Mouse (Mus musculus) heart, adult 11 months (tissue): Measurements from ENCODE around the gene Gm17409.

Experiments
- DNase-seq: peaks from one replicate; pipeline ENCODE4 v3.0.0; 2022

Gene Gm17409

DNA sequence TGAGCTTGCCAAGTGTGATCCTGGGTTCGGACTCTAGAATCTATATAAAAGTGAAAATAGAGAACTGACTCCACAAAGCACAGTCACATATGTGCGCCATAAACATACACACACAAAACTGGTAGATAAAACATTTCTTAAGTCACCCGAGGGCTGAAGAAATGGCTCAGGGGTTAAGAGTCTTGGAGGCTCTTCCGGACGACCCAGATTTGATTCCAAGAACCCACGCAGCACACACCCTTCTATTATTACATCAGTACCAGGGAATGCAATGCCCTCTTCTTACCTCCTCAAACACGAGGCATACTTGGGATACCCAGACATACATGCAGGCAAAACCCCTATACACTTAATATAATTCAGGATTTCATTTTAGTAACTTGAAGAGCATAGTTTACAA is at the start of gene Gm17409:
Gene Gm17409 (plus strand): TSS at position 301 of the 400 bp plus-strand sequence.
- no peak for DNase-seq

DNA sequence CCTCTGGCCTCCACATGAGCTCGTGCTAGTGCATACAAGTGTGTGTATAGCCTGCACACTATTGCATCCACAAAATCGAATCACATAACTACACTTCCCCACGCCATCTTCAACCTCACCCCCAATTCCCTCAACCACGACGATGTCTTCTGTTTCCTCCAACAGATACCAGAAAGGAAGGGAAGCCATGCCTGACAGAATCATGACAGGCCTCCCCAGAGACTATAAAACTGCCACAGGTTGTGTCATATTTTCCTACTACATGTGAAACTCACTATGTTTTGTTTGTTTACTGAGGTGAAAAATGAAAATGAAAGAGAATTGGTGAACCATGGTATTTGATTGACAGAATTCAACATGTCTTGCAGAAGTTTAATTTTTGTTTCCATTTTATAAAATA is 46.6 kb upstream of the Gm17409 start:
- no peak for DNase-seq

DNA sequence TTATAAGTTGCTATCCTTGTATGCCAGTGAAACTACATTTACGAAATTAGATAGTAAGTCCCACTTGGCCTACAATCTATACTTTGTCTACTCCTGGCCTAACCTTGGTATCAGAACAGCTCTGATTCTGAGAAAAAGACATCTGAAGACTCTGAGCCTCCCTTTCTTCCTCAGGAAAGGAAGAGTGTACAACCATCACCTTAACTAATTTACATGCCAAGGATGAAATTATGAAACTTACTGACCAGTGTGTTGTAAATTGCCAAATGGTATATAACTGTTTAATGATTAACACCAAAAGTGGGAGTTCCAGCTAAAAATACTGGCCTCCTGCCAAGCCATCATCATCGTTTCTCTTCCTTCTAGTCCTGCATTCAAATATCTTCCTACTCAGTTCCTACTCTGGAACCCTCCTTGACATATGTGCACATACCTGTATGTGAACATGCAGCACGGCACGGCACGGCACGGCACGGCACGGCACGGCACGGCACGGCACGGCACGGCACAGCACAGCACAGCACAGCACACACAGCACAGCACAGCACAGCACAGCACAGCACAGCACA is 44.4 kb upstream of the Gm17409 start:
- no peak for DNase-seq

DNA sequence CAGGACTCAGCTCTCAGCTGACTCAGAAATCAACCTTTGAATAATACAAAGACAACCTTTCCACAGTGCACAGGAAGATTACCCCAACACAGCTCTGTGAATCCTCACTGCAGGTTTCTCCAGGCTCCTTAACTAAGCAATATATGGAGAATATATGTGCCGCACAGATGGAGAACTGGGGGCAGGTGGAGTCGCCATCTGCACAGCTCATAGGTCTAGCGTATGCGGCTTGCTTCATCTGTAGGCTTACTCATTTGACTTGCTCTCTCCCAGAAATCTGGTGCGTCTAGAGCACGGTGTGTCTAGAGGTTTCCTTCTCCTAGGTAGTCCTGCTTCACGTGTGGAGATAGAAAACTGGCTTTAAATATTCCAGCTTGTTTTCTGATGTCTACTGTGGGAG is 37.7 kb upstream of the Gm17409 start:
- no peak for DNase-seq

DNA sequence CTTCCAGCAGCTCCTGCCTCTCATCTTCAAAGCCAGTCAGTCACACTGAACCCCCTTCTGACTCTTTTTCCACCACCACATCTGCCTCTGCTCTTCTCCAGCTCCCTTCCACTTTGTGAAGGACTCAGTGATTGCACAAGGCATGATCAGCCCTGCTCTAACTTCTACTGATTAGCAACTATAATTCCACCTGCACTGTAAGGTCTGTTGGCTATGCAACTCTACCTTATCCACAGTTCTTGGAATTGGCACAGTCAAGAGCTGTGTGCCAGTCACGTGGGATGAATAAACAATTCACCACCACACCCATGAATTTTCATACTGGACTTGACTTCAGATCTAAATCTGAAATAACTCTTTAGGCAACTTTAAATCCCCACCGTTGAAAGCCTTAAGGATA is 36.6 kb upstream of the Gm17409 start:
- DNase-seq: no peak

DNA sequence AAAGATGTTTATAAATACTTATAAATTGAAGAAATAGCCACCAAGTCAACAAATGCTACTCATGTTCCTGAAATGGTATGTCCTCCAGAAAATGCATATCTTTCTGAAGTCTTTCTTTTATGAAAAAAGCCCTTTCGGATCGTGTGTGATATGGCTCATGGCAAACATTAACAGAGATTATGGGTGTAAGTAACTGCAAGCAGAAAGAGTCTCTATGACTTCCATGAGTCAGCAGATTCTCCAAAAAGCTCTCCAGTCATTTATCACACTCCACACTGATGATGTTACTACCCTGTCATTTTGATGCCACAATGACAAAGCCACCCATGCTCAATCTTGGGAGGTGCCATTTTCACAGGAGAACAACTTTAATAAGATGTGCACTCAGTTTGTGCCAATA is 35.5 kb upstream of the Gm17409 start:
- no peak for DNase-seq

DNA sequence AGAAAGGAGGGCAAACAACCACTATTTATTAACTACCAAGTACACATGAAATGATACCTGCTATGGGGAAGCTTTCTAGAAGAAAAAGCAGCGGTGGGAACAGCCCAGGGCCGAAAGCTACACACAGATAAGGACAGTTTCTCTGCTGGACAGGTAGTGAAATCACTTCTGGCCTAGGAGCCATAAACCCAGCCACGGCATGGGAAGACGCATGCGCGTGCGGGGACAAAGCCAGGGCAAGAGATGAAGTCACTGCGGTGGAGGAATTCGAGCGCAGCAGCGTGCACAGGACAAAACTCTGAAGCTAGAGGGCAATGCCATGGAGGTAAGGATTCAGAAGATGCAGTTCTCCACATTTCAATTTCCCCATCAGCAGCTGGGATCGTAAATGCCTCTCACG is 34.4 kb upstream of the Gm17409 start:
- DNase-seq: no peak

DNA sequence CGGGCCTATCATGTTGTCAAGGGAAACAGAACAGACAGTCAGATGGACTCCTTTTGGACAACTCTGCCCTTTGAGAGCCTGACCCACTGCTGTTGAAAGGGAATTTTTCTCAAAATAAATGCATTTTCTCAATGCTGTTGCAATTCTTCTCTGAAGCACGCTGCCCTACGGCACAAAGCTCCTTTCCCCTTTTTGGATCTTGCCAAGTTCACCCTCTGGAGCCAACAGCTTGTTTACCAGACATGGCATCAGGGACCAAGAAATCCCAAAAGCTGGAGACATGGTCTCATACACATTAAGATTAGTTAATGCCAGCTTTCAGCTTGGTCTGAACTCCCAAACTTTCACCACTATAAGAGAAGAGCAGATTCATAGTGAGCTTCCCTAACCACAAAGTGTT is 33.0 kb upstream of the Gm17409 start:
- no peak for DNase-seq

DNA sequence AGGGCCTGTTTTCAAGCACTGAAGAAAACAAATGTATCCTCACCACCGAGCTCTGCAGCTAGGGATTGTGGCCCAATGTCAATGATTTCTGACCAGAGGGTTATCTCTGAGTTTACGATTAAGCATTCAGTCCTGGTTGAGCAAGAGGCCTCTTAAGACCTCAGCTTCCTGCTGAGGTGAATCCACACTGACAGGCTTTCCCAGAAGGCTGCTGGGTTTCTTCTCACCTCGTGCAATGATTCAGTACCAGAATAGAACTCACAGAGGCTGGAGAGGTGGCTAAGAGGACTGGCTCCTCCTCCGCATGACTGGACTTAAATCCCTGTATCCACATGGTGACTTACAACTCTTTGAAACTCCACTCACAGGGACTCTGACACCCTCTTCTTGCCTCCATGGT is 26.8 kb upstream of the Gm17409 start:
- DNase-seq: peak; percentile 16

DNA sequence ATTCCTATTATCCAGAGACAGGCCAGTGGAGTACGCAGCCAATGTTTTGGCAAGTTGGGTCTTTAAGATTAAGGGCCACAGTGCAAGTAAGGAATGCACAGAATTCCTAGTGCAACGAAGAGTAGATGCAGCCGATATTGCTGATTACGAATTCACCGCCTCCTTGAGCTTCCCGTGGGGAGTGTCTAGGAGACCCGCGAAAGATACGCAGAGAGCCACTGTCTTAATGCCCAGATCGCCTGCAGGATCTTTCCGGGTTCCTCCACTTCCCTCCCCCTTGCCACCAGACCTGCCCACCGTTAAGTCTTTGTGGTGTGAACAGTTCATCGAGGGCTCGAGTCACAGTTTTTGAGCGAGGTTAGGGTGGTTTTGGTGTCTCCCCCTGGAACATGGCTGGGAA is 22.9 kb upstream of the Gm17409 start:
- peak; percentile 75 for DNase-seq

DNA sequence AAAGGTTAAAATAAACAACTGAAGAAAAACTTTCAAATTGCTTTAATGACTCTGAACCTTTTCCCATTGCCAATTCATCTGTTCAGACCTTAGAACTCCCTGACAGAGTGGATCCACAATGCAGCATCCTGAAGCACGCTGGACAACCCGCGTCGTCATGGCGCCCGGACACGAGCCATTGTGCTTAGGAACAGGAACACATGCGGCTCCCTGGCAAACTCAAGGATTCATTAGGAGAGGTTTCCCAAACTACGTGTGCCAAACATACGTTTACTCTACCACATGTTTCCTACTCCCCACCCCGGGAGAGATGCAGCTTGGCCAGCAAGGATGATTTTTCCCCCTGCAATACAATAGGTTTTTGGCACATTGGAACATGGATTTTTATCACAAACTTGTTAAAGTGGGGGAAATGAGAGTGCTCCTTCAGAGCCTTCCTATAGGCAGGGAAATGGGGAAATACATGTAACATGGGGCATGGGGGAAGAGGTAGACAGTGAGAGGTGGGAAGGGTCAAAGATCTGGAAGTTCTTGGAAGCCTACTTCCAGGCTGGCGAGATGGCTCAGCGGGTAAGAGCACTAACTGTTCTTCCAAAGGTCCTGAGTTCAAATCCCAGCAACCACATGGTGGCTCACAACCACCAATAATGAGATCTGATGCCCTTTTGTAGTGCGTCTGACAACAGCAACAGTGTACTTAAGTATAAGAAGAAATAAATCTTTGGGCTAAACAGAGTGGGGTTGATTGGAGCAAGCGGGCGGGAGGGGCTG is 15.6 kb upstream of the Gm17409 start:
- peak; percentile 52 for DNase-seq

DNA sequence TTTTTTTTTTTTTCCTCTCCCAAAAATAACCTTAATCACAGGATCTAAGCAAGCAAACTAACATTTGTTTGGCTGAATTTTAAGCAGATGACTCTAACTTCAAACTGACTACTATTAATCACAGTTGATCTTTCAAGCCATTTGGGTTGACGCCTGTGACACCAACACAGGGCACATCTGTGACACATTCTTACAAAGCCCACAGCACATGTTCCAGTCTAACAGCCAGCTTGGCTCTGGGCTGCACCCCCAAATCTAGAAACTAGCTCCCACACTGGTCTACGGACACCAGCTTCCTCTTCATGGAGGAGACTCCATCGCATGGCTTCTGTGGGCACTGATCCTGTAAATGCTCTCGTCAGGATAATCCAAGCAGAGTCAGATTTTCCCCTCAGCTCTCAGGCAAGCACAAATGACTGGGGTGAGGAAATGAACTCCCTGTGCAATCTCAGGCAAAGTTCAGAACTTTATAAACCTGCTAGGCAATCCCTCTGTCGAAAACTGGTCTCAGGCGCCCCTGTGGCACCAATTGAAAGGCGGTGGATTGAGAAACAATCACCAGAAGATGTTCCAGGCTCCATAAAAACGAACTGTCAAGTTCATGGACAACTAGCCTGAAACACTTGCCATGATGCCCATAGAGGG is 13.0 kb upstream of the Gm17409 start:
- peak; percentile 81 for DNase-seq

DNA sequence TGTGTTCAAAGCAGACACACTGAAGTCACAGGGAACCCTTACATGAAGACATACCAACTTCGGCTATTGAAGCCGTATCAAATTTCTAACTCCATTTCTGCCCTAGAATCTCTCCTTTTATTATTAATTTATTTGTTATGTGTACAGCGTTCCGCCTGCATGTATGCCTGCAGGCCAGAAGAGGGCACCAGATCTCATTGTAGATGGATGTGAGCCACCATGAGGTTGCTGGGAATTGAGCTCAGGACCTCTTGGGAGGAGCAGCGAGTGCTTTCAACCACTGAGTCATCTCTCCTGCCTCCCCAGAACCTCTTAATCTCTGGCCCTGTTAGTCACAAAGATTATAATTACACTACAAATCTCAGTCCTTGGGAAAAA is 12.4 kb upstream of the Gm17409 start:
- DNase-seq: peak; percentile 61

DNA sequence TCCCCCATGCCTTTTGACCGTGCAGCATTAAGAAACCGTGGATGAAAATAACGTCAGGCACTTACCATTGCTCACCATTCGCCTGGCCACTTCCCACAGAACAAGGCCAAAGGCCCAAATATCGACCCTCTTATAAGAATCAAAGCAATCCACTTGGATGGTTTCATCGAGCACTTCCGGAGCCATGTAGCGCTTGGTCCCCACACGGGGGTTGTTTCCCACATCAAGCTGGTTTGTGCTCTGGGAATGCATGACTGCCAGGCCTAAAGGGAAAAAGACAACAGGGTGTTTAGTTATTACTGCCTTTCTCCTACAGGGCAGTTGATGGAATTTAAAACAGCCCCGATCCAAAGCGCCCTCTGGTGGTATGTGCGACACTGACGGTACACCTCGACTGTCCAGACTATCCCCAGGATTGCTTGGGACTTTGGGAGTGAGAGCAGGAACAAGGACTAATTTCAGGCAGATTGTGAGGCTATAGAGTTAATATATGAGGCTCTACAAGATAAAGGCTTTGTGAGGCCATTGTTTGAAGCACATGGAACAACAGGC is 11.0 kb upstream of the Gm17409 start:
- peak; percentile 66 for DNase-seq

DNA sequence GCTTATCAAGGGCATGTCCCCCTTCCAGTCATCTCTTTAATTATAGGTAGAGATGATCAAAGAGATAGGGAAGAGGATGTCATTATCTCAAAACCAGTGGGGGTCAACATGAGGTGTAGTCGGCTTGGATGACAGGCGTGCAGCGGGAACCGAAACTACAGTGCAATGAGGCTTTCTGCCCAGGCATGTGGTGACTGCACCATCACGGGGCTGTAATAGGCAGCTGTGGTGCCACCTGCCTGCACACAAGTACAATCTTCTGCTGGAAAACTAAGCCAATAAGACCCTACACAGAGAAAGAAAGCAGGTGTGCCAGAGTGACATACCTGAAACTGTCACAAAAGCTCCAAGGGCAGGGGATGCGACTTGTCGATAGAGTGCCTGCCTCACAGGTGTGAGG is 374 bp downstream of the Gm17409 start:
- DNase-seq: peak; percentile 81

DNA sequence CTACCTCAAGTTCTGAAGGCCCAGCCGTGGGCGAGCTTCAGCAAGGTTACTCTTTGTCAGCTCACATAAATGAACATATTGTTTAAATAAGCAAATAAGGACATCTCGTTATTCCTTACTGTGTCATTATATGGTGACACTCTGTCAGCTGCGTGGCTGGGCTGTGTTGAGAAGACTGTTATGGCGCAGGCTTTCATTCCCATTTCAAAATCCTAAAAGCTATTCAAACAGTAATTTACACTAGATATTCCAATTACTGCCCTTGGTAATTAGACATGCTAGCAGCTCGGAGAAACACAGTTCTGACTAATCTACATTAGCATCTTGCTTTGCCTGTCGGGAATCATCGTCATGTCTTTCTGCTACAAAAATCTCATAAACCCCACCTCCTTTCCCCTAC is 5.7 kb downstream of the Gm17409 start:
- DNase-seq: peak; percentile 33

DNA sequence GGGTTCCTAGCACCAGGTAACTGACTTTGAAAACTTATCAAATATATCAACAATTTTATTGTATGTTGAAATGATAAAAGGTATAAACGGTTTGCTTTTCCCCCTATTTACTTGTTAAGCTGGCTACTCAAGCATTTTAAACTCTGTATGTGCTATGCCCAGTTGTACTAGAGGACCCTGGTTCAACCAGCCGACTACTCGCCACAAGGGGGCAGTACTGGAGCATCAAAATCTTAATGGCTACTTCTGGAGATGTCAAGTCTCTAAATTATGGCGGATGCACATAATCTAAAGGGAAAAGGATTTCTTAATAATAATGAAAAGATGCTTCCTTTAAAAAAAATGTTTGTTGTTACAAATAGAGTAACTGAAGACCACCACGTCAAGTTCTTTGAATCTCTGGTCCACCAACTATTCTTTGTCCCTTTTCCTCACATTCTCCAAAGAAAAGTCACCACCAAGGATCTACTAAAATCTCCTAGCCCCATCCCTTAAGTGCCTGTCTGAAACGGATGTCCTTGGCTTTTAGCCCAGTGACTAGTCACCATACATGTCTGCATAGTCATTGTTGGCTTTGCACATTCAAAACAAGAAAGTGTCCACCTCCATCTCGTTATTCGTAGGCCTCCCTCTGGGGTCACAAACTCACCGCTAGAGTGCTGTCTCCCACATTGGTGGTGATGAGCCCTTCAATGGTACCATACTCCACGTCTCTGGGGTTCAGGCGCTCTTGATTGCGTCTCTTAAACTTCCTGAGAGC is 7.2 kb downstream of the Gm17409 start:
- DNase-seq: peak; percentile 96

DNA sequence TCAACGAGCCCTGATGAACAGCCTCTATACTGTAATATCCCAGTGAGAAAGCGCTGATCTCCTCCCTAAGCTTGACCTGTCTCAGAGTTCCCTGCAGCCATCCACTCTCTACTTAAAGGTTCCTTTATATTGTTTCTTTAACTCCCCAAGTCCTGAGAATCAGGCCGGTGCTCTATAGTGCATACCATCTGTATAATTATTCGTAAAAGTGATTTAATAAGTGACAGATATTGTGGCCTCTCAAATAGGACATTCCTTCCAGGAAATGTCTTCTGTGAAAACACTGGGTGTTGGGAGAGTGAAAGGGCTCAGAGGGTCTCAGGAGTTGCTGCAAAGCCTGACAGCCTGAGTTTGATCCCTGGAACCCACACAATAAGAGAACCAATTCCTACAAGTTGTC is 8.2 kb downstream of the Gm17409 start:
- peak; percentile 54 for DNase-seq

DNA sequence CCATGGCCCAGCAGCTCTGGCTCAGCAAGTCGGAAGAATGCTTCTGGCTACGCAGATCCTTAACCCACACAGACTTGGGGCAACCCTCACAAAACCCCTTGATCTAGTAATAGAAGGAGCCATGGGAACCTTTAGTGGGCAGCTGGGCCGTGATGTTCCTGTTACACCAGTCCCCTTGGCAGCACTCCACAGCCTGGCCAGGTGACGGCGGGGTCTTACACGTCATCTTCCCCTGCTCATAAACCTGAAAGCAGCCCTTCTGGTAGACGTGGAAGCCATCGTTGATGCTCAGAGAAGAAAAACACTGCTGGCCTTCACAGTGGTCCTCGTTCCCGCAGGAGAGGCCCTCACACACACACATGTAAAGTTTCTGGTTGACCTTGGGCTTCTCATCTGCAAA is 9.6 kb downstream of the Gm17409 start:
- peak; percentile 90 for DNase-seq

DNA sequence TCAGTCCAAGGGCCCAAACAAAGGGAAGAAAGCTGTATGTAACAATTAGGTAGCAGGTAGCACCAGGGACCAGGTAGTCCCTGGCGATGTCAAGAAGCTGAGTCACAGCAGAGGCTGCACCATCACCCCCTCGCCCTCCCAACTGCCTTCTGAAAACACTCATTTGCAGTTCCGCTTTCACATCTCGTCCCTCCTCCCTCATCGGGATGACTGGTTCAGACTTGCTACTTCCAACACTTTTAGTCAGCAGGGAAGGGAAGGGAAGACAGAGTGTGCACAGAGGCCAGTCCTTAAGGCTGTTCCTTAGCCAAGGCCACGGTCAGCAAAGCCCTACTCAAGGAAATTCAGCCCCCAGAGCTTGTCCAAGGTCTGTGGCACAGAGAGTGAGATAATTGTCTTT is 10.8 kb downstream of the Gm17409 start:
- DNase-seq: peak; percentile 94

DNA sequence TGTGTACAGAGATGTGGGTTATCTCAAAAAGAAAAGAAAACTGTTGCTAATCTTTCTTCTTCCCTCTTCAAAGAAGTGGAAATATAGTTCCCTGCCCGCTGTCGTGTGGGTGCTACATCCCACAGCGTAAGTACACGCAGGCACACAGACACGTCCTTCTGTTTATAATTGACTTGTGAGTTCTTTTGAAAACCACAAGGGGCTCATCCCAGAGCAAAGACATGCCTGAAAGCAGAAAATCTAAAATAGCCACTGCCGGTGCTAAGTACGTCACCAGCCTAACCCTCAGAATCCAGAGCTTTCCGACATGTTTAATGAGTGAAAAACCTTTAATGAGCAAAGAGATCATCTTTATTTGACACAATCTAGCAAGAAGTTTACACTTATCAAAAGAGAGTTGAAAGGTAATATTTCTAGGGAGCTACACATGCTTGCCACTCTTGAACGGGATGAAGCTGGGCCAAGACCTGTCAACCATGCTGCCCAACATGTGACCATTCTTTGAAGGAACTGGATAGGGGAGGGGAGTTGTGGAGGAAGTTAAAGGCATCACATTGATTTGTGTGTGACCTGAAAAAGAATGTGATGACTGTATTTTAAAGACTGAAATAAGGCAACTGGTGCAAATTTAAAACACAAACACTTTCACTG is 11.7 kb downstream of the Gm17409 start:
- DNase-seq: peak; percentile 79

DNA sequence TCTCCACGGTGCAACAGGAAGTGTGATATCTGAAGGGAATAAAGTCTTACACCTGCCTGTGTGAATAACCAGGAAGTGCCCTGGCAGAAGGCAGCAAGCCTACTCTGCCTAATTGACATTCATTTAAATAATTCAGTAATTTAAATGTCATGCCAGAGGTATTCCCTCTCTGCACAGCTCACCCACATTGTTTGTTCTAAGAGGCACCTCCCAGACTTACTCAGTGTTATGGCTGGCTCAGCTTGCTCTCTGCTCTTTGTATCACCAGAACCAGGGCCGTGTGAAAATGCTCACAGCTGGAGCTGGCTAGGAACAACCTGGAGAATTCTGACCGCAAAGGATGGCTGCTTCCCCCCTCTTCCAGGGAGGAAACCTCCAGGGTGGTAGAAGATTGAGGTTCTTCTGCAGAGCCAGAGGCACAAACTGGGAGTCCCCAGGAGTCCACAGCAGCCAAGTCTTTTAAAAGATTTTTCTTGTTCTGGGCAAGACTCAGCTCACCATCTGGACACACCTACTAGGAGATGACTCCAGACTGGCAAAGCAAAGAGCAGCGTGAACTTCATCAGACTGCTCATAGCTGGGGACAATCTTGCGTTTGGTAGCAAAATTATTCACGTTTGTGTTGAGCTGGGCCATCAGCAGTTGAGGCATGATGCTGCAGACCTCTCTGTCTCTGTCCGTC is 14.5 kb downstream of the Gm17409 start:
- peak; percentile 89 for DNase-seq
